Mouse (Mus musculus): ENCODE data around the gene Cadm1.
A peak's percentile ranks its signal among the peaks of the same experiment; 100 is the strongest.

The Cadm1 gene

GRCm38 (mm10) chr9:47669206-47669605, 139.2 kb downstream of the Cadm1 start:
- DNase-seq (ENCODE audit: low read depth, low spot score) = no peak

DNA sequence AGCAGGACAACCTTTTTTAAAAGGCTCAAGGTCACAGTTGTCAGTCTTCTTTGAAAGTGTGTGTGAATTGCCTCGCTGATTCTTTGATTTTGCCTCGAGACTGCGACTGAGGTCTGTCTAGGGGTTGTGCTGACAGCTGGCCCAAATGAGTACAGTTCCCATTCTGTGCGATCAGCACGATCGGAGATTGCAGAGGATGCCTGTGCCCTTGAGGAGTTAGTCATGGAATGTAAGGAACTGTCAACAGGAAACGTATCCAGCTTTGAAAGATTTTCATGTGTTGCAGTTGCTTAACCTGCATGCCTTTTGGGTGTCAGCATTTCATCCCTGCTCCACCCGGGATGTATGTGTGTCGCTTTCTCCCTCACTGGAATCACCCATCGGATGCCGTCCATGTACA, 141.6 kb downstream of the Cadm1 start:
- no peak for DNase-seq (ENCODE audit: low read depth, low spot score)

DNA sequence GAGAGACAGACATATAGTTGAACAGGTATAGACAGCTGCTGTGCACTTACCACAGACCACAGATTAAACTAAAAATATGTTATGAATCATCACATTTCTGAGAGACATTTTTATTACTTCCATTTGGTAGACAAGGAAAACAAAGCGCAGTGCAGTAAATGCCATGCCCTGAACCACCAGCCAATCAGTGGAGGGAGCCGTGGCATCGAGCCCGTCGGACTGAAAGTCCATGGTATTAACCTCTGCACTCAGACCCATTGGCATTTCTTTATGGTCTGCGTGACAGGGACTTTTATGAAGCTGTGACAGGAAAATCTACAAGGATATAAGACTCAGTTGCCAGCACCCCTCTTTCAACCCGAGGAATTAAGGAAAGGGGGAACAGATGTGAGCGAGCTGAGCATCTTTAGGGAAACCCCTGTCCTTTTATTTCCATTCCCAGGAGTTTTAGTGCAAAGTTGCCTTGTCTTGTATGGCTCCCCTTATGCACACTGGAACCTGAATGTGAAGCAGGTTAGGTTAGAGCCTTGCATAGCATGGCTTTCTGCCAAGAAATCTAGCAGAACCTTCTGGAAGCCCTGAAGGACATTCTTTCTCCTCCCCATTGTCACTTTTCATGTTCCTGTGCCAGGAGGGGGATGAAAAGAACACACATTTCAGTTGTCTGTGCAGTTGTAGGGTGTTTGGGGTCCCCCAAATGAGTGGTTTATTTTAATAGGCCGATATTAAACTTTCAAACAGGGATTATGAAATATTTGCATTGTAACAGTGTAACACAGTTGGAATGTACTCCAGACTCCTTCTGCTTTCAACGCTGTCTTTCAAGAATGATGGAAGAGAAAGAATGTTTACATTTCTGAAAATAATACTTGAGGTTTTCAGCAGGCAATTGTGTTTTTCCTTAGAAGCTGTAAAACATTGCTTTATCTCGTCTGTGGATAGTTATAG, 145.1 kb downstream of the Cadm1 start:
- no peak for DNase-seq (ENCODE audit: low read depth, low spot score)

DNA sequence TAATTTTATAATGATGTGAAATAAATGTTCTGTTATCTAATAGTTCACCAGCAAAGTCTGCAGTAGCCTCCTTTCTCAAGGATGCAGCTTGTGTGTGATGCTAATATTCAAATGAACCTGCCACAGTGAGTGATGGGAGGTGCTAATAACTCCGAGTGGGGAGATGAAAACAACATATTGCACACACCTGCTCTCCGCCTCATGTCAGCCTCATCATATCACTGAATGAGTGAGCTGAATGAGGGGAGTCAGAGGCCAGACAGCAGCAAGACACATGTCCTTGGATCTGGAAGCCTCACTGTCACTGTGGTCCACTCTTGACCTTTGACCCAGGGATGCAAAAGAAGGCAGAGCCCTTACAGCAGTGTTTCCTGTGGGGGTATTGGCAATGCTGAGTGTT, 156.9 kb downstream of the Cadm1 start:
- no peak for DNase-seq (ENCODE audit: low read depth, low spot score)

GRCm38 (mm10) chr9:47687604-47688003, 157.6 kb downstream of the Cadm1 start:
- DNase-seq (ENCODE audit: low read depth, low spot score) = no peak

DNA sequence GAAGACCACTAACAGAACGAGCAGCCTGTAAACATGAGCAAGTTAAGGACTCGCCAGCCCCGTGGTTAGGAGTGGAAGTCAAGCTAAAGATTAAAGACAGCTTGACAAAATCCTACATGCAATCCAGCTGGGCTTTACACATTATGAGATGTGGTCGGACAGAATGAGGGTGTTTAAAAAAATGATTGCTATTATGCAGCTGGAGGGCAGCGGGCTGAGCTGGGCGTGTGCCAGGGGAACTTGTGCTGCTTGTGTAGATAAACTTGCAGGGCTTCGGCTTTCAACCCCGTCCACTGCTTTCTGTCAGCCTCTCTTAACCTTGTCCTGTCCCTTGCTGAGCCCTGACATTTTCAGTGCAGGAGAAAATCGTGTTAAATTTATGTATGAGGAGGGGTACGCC, 158.3 kb downstream of the Cadm1 start:
- DNase-seq (ENCODE audit: low read depth, low spot score) = no peak

DNA sequence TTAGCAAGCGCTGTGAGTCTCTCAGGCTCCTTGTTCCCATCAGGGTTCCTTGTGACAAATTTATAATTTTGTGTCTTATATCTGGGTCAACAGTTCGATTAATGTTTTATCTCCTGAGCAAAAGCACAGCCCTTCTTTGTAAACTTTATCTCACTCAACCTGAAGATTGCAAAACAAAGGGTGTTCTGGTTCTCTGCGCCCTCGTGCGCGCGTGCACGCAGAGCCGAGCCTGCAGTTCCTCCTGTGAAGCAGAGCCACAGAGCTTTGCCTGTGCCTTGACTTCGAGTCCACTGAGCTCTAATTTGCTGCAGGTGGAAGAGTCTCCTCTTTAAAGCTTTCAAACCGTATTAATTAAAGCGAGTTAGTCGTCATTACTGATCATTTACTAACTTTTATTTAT, 162.9 kb downstream of the Cadm1 start:
- DNase-seq (ENCODE audit: low read depth, low spot score) = no peak

DNA sequence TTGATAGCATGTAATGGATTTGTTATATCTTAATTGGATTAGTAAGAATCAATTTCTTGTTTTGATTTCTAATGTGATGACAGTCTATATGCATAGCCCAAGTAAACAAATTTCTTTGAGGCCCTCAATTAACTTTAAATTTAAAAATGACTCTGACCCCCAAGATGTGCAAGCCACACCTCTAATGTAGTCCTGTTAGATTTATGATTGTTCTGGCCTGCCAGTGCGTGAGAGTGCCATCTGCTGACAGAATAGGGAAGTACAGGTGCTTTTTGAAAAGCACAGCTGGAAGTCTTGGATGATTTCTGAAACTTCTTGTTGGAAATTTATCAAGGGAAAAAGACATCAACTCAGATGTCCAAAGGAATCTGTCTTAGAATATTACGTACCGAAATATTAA, 169.1 kb downstream of the Cadm1 start:
- peak; percentile 34 for DNase-seq (ENCODE audit: low read depth, low spot score)

GRCm38 (mm10) chr9:47700021-47700420, 170.0 kb downstream of the Cadm1 start:
- DNase-seq (ENCODE audit: low read depth, low spot score) = no peak

- no peak for DNase-seq (ENCODE audit: low read depth, low spot score)
These were observed 173.3 kb downstream of the Cadm1 start for GRCm38 (mm10) chr9:47703026-47703876.

DNA sequence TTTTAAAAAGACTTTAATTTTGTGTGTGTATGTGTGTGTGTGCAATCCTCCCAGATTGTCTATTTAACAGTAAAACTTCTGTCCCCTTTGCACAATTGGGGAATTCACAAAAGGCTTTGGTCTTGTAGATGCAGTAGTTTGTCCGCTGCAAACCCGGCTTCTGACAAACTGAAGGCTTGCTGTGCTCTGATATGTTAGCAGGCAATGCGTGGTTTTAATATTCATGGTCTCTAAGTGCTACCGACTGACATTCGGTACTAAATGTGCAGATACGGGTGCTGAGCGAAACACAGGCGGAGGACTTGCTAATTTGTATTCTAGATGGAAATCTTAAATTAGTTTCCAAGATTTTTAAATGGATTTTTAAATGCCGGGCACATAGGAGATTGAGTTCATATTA, 176.4 kb downstream of the Cadm1 start:
- DNase-seq (ENCODE audit: low read depth, low spot score) = no peak

- no peak for DNase-seq (ENCODE audit: low read depth, low spot score)
These were observed 177.4 kb downstream of the Cadm1 start for GRCm38 (mm10) chr9:47707326-47707725.

DNA sequence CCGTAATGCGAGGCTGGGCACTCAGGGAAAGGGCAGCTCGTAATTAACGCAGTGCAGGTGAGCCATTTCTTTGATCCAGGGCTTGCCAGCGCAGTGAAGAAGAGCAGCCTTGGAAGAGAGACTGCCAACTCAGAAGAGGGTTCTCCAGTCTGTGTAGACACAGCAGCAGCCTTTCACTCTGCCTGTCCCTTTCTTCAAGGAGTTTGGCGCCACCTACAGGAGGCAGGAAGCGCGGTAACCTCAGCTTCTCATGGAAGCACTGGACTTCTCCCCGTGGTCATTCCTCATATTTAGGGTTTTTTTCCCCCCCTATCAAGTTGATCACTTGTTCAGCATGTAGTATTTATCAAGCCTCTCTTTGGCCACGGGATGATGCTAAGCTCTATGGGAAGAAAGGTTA, 178.3 kb downstream of the Cadm1 start:
- DNase-seq (ENCODE audit: low read depth, low spot score) = peak; percentile 74

- DNase-seq (ENCODE audit: low read depth, low spot score) = no peak
These were observed 181.0 kb downstream of the Cadm1 start for GRCm38 (mm10) chr9:47710946-47711345.

DNA sequence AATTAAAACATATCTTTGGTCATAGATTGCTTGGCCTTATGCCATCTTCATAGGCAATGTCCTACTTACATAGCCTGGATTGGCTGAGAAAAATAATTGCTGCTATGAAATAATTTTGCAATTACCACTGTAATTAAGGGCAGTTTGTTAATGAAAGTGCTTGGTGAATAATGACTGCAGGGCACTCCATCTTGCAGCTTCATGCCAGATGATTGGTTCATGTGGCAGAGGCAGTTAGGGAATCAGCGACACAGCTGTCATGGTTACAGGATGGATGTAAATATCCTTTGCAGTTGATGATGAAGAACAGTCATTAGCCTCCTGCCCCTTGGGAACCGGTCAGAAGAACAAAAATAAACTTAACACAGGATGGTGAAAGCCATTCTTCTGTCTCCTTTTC, 184.6 kb downstream of the Cadm1 start:
- DNase-seq (ENCODE audit: low read depth, low spot score) = no peak

DNA sequence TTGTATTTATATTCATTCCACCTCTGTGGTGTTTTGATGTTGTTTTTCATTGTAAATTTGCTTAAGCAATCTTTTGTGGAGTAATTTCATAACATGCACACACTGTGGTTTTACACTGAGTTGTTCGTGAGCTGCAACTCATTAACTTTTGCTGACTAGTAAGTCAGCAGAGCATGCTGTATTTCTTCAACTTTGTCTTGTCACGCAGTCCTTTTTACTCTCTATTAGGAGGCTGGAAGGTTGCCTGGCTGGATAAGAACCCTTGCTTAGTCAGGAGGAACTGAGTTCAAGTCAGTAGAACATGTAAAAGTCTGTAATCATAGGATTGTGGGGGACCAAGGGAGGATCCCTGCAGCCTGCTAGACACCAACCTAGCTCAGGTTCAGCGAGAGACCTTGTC, 185.4 kb downstream of the Cadm1 start:
- no peak for DNase-seq (ENCODE audit: low read depth, low spot score)

DNA sequence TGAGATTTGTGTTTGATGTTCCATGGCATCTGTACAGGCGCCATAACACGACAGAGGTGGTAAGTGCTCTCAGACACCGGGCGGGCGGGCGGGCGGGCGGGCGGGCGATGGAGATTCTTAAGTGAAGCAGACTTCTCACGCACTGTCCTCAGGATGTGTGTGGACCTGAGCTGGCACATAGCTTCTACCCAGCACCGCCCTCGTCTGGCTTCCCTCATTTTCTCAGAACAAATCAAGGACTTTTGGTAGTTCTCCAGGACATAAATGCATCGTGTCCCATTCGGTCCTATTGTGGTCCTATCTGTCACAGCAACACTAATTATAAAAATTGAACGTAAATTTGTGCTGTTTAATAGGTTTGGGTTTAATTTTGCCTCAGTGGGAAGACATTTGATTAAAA, 186.9 kb downstream of the Cadm1 start:
- no peak for DNase-seq (ENCODE audit: low read depth, low spot score)

DNA sequence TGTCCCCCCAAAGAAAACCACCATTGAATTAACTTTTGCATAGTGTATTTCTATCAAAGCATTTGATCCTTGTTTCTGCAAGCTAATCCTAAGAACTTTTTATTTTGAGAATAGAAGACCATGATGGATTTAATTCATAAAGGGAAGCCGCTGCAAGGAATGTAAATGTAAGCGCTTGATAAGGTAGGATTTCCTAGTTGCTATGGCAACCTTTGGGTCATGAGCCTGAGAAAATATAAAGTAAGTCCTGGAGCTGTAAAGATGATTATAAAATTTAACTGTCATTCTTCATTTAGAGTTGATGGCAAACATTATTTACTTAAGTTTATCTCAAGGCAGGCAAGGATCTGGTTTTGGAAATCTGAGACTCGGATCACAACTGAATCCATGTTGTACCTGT, 197.6 kb downstream of the Cadm1 start:
- DNase-seq (ENCODE audit: low read depth, low spot score) = no peak

DNA sequence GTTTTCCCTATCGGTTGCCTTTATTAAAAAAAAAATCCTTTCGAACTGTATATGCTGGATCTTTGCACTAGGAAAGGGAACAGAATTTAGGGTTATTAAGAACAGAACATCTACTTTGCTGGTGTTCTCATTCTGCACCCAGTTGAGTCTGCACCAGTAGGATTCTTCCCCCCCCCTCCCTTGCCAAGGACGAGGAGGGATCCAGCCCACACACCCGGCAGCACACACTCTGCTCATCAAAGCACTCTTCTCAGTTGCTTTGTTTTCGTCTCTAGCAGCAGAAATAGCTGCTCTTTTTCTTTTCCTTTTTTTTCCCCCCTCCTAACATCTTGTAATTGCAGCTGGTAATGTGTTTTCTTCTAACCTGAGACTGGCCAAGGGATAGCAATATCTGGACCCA, 198.9 kb downstream of the Cadm1 start:
- DNase-seq (ENCODE audit: low read depth, low spot score) = no peak

DNA sequence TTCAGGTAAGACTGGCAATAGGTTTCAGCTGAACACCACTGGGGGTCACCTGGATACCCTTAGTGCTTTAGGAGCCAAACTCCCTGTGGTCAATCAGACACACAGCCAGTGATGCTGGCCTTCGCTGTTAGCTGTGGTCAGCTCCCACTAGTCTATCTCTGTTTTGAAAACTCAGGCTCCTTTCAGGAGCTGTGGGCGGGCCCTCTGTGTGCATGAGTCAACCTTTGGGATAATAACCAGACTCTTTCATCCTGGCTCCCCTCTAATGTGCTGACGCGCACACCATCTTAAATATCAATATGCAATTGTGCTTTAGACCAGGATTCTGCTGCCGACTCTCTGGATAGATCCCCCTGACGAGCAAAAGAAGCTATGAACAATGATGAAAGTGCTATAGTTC, 200.3 kb downstream of the Cadm1 start:
- DNase-seq (ENCODE audit: low read depth, low spot score) = no peak

DNA sequence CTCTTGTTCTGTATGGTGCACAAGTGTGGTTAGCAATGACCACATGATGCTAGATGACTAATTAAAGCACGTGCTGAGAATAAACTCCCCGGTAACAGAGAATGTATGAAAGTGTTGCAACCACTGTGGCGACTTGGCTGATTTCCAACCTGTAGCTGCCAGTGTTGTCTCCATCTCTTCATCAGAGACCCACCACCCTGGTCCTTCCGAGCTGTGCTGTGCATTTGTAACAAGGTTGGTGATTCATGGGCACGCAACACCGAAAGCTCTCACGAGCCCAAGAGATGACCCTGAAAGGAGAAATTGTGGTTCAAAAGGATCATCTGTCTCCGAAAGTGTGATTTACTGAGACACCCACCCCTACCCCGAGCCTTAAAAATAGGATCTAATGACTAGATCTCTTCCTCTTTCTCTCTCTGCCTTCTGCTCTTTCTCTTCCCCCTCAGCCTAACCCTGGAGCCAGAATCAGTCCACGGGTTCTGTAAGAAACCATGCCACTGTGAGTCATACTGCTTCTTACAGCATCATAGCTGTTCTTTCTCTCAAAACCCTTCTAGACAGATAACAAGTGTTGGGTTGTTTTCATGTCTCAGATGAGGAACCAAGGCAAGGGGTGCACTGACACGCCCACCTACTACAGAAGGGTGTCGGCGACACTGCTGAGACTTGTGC, 203.9 kb downstream of the Cadm1 start:
- DNase-seq (ENCODE audit: low read depth, low spot score) = no peak

- DNase-seq (ENCODE audit: low read depth, low spot score) = no peak
These were observed 204.9 kb downstream of the Cadm1 start for GRCm38 (mm10) chr9:47734905-47735304.
